Mouse (Mus musculus): ENCODE measurements around the gene Pick1. TPM values are rescaled to one million over a fixed set of nuclear protein-coding genes. Genes with fewer than 3 reads are reported as not detected.
"Not testable (repeated sequence)": the region's sequence is repeated elsewhere in the genome, so short reads cannot be mapped to it uniquely, and the experiment has no call there.

Pick1 gene
- polyA plus RNA-seq, 1 experiment from 2014 or later, result 37.6 TPM

DNA sequence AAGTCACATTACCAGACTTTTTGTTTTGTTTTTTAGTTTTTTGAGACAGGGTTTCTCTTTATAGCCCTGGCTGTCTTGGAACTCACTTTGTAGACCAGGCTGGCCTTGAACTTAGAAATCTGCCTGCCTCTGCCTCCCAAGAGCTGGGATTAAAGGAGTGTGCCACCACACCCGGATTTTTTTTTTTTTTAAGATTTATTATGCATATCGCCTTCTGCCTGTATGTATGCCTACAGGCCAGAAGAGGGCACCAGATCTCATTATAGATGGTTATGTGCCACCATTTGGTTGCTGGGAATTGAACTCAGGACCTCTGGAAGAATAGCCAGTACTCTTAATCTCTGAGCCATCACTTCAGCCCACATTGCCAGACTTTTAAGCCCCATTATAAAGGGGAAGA is 3.2 kb upstream of the Pick1 start:
- not testable (repeated sequence) for H3K4me3 ChIP-seq; H3K9me3 ChIP-seq (replicated peaks); H3K27me3 ChIP-seq (replicated peaks); H3K4me2 ChIP-seq; H3K9ac ChIP-seq; ATAC-seq (ENCODE audit: insufficient number of reproducible peaks, low FRiP score); H3K36me3 ChIP-seq; H3K27ac ChIP-seq (ENCODE audit: poor library complexity, severe bottlenecking)
- H3K4me1 ChIP-seq (replicated peaks), result peaks cover 13% of the 10 kb centered on the region
- 62% methylated on average over 2 of the region's 2 CpGs for WGBS

DNA sequence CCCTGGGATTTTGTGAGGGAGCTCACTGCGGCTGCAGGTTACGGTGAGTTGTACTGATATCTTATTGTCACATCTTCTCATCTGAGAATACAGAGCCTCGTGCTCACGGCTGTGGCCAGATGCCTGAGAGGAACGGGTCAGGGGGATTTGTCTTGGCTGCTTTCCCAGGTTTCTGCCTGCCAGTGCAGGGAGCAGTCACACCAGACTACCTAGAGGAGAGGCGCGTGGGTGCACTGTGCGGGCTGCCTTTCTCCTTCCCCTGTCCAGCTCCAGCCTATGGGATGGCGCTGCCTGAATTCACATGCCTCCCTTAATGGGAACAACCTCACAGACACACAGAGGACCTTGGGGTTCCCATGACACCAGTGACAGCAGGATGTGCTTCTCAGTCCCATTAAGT is 6.3 kb downstream of the Pick1 start:
- WGBS, result 39% methylated on average over 9 of the region's 9 CpGs
- Histone ChIP-seq H3K4me2 (no peak overlapping the region), H3K4me3 (no peak overlapping the region), H3K9me3 (replicated peaks) (no peaks in the 10 kb centered on the region), H3K9ac (no peak overlapping the region; the same call in 1 of the 2 replicates), H3K27me3 (replicated peaks) (no peaks in the 10 kb centered on the region), H3K4me1 (replicated peaks) (peaks cover 14% of the 10 kb centered on the region), H3K27ac (ENCODE audit: poor library complexity, severe bottlenecking) (peak overlapping the region; percentile 31), H3K36me3 (peaks cover 70% of the 10 kb centered on the region)
- ATAC-seq (ENCODE audit: insufficient number of reproducible peaks, low FRiP score), result 0 out of 2 replicates have a peak, but pooled peaks have one; percentile 61

DNA sequence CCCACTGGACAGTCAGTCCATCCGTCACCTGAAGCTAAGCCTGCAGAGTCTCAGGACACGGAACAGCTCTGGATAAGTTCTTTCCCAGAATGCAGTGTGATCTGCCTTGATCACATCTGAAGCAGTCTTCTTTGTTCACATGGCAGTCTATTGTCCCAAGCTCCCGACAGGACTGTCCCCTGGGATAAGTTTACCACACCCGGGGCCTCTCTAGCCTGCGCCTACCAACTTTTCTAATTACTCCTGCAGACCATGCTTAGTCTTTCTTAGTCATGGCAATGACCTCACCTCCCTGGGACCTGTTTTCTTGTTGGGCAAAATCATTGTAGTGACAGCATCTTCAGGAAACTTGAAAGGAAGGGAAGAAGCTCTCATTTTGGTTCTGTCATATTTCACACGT is 9.1 kb downstream of the Pick1 start:
- Histone ChIP-seq H3K4me2 (no peak overlapping the region), H3K36me3 (peaks cover 67% of the 10 kb centered on the region), H3K27ac (ENCODE audit: poor library complexity, severe bottlenecking) (no peak overlapping the region), H3K9me3 (replicated peaks) (no peaks in the 10 kb centered on the region), H3K4me1 (replicated peaks) (peaks cover 21% of the 10 kb centered on the region), H3K27me3 (replicated peaks) (no peaks in the 10 kb centered on the region), H3K4me3 (no peak overlapping the region), H3K9ac (no peak overlapping the region)
- WGBS, result 84% methylated on average over 6 of the region's 6 CpGs
- no peak for ATAC-seq (ENCODE audit: insufficient number of reproducible peaks, low FRiP score)

DNA sequence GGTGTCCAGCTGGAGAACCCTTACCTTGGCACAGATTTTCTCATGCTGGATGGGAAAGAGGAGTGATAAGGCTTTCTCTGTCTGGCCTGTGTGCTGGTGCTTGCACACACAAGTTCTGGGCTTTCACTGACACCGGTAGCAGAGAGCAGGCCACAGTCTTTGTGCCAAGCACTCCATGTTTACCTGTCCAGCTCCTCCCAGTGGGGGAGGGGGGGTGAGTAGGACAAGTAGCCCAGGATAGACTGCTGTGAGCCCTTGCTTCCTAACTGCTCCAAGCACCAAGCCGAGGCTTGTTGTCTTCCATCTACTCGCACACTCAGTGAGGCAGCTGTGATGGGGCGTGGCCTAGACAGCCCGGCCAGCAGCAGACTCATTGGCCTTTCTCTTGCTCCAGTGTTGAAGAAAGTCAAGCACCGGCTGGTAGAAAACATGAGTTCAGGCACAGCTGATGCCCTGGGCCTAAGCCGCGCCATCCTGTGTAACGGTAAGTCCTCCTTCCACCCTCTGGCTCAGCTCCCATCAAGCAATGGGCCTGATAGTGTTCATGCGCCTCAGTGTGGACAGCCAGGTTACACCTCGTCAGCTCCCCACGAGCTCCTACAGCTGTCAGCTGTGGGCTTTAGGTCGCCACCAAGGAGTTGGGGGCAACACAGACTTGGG is 13.7 kb downstream of the Pick1 start:
- H3K4me1 ChIP-seq (replicated peaks), result peaks cover 23% of the 10 kb centered on the region
- 0 out of 2 replicates have a peak overlapping the region, but pooled peaks have one; percentile 18 for H3K9ac ChIP-seq
- H3K4me3 ChIP-seq, result no peak overlapping the region
- no peak overlapping the region for H3K4me2 ChIP-seq
- H3K36me3 ChIP-seq, result peaks cover 70% of the 10 kb centered on the region
- peak; percentile 27; the same call in 1 of the 2 replicates for ATAC-seq (ENCODE audit: insufficient number of reproducible peaks, low FRiP score)
- H3K9me3 ChIP-seq (replicated peaks), result no peaks in the 10 kb centered on the region
- peak overlapping the region; percentile 71 for H3K27ac ChIP-seq (ENCODE audit: poor library complexity, severe bottlenecking)
- WGBS, result 67% methylated on average over 13 of the region's 13 CpGs
- H3K27me3 ChIP-seq (replicated peaks), result no peaks in the 10 kb centered on the region

DNA sequence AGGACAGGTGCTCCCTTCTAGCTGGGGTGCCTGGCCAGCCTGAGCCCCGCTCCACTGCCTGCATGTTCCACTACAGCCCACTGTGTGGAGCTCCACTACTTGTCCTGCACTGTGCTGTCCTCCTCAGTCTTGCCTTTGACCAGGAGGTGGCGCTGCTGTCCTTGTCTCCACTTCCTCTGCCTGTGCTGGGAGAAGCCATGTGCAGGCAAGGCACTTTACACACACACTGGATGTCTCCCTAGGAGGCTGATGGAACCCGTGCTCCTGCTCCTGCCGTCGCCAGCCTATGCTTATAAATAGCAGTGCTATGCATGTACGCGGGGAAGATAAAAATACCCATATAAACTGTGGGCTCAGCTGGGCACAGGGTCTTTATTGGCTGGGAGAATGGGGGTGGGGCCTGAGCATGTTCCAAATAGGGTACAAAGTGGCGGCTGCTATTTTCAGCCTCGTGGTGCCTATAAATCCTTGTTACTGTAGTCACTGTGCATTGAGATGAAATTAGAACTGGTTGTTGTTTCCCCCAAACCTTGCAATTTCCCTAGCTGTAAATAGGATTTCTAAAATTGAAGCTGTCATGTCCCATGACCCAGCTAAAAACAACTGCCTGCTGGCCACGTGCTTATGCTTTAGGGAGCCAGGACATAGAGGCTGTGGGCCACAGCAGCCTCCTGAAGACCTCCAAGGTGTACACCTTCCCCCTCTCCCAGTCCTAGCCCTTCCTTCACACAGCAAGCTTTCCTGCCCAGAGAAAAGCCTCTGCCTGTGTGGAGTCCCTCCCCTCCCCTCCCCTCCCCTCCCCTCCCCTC is 14.5 kb downstream of the Pick1 start:
- 14% methylated on average over 10 of the region's 10 CpGs for WGBS
- H3K9me3 ChIP-seq (replicated peaks), result no peaks in the 10 kb centered on the region
- H3K36me3 ChIP-seq, result peaks cover 69% of the 10 kb centered on the region
- peak overlapping the region; percentile 96 for H3K27ac ChIP-seq (ENCODE audit: poor library complexity, severe bottlenecking)
- ATAC-seq (ENCODE audit: insufficient number of reproducible peaks, low FRiP score), result peak; percentile 92
- H3K9ac ChIP-seq, result 0 out of 2 replicates have a peak overlapping the region, but pooled peaks have one; percentile 18
- no peak overlapping the region for H3K4me2 ChIP-seq
- H3K4me3 ChIP-seq, result no peak overlapping the region
- H3K4me1 ChIP-seq (replicated peaks), result peaks cover 23% of the 10 kb centered on the region
- H3K27me3 ChIP-seq (replicated peaks), result no peaks in the 10 kb centered on the region

DNA sequence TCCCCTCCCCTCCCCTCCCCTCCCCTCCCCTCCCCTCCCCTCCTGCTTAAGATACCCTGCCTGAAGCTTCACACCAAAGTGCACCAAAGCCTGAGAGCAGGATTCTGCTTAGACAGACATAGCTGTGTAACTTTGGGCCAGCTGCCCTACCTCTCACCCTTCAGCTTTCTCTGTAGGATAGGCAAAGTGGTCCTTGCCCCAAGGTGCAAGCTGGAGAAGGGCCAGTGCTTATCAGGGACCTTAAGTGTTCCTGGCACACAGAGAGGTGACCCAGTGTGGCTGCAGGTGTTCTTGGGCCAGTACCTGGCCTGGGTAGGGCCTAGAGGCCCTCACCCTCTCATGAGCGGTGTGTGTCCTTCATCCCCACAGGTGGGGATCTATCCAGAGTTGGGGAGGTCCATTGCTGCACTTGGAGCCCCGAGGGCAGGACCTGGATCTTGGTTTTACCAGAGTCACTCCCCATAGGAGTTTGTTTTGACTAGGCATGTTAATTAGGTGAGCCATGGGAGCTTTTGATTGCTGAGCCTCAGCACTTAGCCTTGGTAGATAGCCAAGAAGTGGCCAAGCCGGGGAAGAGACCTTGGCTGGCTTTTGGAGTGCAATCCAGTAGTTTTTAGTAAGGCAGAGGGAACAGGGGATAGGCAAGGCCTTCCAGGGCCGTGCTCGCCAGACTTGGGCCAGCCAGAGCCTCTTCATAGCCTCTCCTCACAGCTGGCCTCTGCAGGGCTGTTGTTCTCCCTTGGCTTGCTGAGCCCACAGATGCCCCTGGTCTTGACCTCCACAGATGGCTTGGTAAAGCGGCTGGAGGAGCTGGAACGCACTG is 15.3 kb downstream of the Pick1 start:
- peaks cover 66% of the 10 kb centered on the region for H3K36me3 ChIP-seq
- no peak overlapping the region for H3K9ac ChIP-seq
- H3K27ac ChIP-seq (ENCODE audit: poor library complexity, severe bottlenecking), result peak overlapping the region; percentile 96
- WGBS, result 62% methylated on average over 7 of the region's 7 CpGs
- no peak for ATAC-seq (ENCODE audit: insufficient number of reproducible peaks, low FRiP score)
- H3K4me1 ChIP-seq (replicated peaks), result peaks cover 23% of the 10 kb centered on the region
- no peaks in the 10 kb centered on the region for H3K9me3 ChIP-seq (replicated peaks)
- H3K4me3 ChIP-seq, result no peak overlapping the region
- H3K4me2 ChIP-seq, result no peak overlapping the region
- H3K27me3 ChIP-seq (replicated peaks), result no peaks in the 10 kb centered on the region

DNA sequence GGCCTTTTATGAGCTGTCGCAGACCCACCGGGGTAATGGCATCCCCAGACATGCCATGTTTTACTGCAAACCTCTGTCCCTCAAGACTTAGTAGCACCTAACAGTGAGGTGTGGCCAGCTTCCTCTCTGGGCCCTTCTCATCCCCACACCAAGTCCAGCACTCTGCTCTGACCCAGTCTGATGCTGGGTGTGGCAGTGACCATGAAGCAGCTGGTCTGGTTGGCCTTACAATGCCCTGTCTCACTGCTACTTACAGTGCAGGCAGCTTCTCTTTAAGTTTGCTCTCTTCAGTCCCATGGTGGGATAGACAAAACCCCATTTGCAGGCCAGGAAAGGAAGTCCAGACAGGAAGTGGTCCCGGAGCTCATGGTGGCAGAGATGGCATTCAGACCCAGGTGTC is 16.3 kb downstream of the Pick1 start:
- H3K4me2 ChIP-seq, result no peak overlapping the region
- peaks cover 56% of the 10 kb centered on the region for H3K36me3 ChIP-seq
- peaks cover 23% of the 10 kb centered on the region for H3K4me1 ChIP-seq (replicated peaks)
- H3K4me3 ChIP-seq, result no peak overlapping the region
- H3K9ac ChIP-seq, result 0 out of 2 replicates have a peak overlapping the region, but pooled peaks have one; percentile 2
- no peaks in the 10 kb centered on the region for H3K9me3 ChIP-seq (replicated peaks)
- 80% methylated on average over 3 of the region's 3 CpGs for WGBS
- no peak overlapping the region for H3K27ac ChIP-seq (ENCODE audit: poor library complexity, severe bottlenecking)
- 0 out of 2 replicates have a peak, but pooled peaks cover 4% of the 10 kb centered on the region for H3K27me3 ChIP-seq (replicated peaks)
- no peak for ATAC-seq (ENCODE audit: insufficient number of reproducible peaks, low FRiP score)

DNA sequence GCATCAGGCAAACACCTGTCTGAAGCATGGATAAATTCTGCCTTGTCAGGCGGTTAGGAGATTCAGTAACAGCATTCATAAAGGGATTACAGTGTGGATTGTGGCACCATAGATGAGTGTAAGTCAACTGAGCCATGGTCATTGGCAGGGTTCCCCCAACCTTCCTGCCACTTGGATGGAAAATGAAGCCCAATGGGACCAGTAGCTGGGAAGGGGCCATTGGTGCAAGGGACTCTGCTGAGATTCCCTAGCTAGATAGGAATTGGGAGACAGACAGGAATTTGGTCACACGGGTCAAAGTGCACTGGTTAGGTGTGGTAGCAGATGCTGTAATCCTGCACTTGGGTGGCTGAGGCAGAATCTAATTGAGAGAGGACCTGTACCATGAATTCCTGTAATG is 21.3 kb downstream of the Pick1 start:
- Histone ChIP-seq H3K4me3 (no peak overlapping the region), H3K9ac (no peak overlapping the region), H3K27me3 (replicated peaks) (peaks cover 49% of the 10 kb centered on the region), H3K27ac (ENCODE audit: poor library complexity, severe bottlenecking) (no peak overlapping the region), H3K4me2 (no peak overlapping the region), H3K9me3 (replicated peaks) (no peaks in the 10 kb centered on the region), H3K4me1 (replicated peaks) (peaks cover 17% of the 10 kb centered on the region), H3K36me3 (peaks cover 33% of the 10 kb centered on the region)
- ATAC-seq (ENCODE audit: insufficient number of reproducible peaks, low FRiP score), result no peak
- WGBS, result 68% methylated on average over 2 of the region's 2 CpGs

DNA sequence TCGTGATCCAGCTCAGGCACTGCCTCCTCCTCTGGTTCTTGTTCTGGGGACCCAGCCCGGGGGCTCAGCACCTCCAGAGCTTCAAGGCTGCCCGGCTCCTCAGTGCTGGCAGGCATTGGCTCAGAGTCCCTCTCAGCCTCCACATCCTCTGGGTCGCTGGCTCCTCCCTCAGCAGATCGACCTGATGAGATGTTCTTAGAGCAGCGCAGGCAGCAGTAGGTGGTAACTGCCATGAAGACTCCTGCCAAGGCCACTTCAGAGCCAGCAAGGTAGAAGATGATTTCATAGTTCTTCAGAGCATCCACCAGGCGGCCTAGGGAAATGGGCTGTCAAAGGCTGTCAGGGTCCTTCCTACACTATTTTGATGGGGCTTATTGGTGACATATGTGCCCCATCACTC is 22.2 kb downstream of the Pick1 start:
- no peak overlapping the region for H3K4me3 ChIP-seq
- no peak overlapping the region for H3K27ac ChIP-seq (ENCODE audit: poor library complexity, severe bottlenecking)
- H3K36me3 ChIP-seq, result peaks cover 24% of the 10 kb centered on the region
- 56% methylated on average over 7 of the region's 7 CpGs for WGBS
- H3K4me2 ChIP-seq, result 0 out of 2 replicates have a peak overlapping the region, but pooled peaks have one; percentile 83
- H3K9me3 ChIP-seq (replicated peaks), result no peaks in the 10 kb centered on the region
- no peak overlapping the region for H3K9ac ChIP-seq
- no peak for ATAC-seq (ENCODE audit: insufficient number of reproducible peaks, low FRiP score)
- peaks cover 49% of the 10 kb centered on the region for H3K27me3 ChIP-seq (replicated peaks)
- H3K4me1 ChIP-seq (replicated peaks), result peaks cover 15% of the 10 kb centered on the region

DNA sequence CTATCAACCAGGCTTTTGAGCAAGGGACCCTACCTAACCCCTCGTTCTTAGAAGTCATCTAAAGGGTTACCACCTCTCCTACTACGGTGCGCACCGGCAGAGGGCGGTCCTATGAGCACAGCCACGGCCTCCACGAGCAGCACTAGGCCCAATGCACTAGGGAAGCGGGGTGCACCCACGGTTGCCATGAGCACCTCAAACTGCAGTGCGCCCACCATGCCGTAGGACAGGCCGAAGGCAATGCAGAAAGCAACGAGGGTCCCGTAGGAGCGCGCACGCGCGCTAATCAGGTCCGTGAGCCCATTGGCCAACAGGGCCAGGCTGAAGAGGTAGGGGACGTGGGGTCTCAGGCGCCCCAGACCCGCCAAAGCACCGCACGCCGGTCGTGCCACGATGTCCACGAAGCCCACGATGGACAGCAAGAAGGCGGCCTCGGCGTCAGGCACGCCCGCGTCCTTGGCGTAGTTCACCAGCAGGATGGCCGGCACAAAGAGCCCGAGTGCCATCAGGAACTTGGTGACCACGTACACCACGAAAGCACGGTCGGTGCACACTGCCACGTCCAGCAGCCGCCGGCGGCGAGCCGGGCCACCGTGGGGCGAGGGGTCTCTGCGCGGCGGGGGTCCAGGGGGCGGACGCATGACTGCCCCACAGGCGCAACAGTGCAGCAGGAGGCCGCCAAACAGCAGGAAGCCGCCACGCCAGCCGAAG is 23.0 kb downstream of the Pick1 start:
- peaks cover 49% of the 10 kb centered on the region for H3K27me3 ChIP-seq (replicated peaks)
- peak overlapping the region; percentile 83 for H3K4me2 ChIP-seq
- WGBS, result 2% methylated on average over 59 of the region's 61 CpGs
- H3K36me3 ChIP-seq, result peaks cover 17% of the 10 kb centered on the region
- peak overlapping the region; percentile 76 for H3K9ac ChIP-seq
- peaks cover 15% of the 10 kb centered on the region for H3K4me1 ChIP-seq (replicated peaks)
- no peak for ATAC-seq (ENCODE audit: insufficient number of reproducible peaks, low FRiP score)
- no peak overlapping the region for H3K27ac ChIP-seq (ENCODE audit: poor library complexity, severe bottlenecking)
- H3K4me3 ChIP-seq, result peak overlapping the region; percentile 48
- no peaks in the 10 kb centered on the region for H3K9me3 ChIP-seq (replicated peaks)
